Mouse (Mus musculus) myocyte (in vitro differentiated cells): Measurements from ENCODE around the gene Jade1. TPM values are rescaled to one million over a fixed set of nuclear protein-coding genes. Genes with fewer than 3 reads are reported as not detected.

Source experiments
- H3K27me3 ChIP-seq: one replicate; pipeline ENCODE4 v1.6.1; 2011; ENCODE audit not compliant: control insufficient read depth, insufficient read depth, insufficient read length
- H3K36me3 ChIP-seq: one replicate; pipeline ENCODE4 v1.6.1; 2011; ENCODE audit not compliant: control insufficient read depth, insufficient read depth
- H3K4me2 ChIP-seq: one replicate; pipeline ENCODE4 v1.6.1; 2011; ENCODE audit warnings: low read depth, control low read depth
- H3K4me3 ChIP-seq: one replicate; pipeline ENCODE4 v1.5.1; 2011; ENCODE audit warnings: mild to moderate bottlenecking, control low read depth, moderate library complexity
- H3K79me2 ChIP-seq: one replicate; pipeline ENCODE4 v1.6.1; 2011; ENCODE audit not compliant: control insufficient read depth, insufficient read depth
- H3ac ChIP-seq: one replicate; pipeline ENCODE4 v1.6.1; 2011; ENCODE audit not compliant: control insufficient read depth, insufficient read length
- CEBPB ChIP-seq: IDR thresholded peaks from 2 replicates; pipeline ENCODE4 v1.6.1; 2011; ENCODE audit warnings: mild to moderate bottlenecking, moderate library complexity; ENCODE audit not compliant: poor library complexity, insufficient read depth, severe bottlenecking
- E2F4 ChIP-seq: IDR thresholded peaks from one replicate; pipeline ENCODE4 v1.6.1; 2011; ENCODE audit warnings: mild to moderate bottlenecking, control low read depth, moderate library complexity; ENCODE audit not compliant: insufficient read depth
- MAX ChIP-seq: IDR thresholded peaks from one replicate; pipeline ENCODE4 v1.6.1; 2011; ENCODE audit warnings: low read depth, mild to moderate bottlenecking, control low read depth
- MYOD1 ChIP-seq, 3 experiments: IDR thresholded peaks; one replicate each; pipeline ENCODE4 v1.6.1; 2011; ENCODE audit warnings: control low read depth in 2 of 3, low read depth in 2 of 3, mild to moderate bottlenecking in 2 of 3, moderate library complexity in 1 of 3; ENCODE audit not compliant: insufficient read length in 2 of 3, control insufficient read depth in 1 of 3
- MYOG ChIP-seq, 3 experiments: IDR thresholded peaks; one replicate each; pipeline ENCODE4 v1.6.1; 2011; ENCODE audit warnings: control low read depth in 2 of 3, low read depth in 2 of 3, mild to moderate bottlenecking in 2 of 3; ENCODE audit not compliant: insufficient read length in 2 of 3, control insufficient read depth in 1 of 3, insufficient read depth in 1 of 3
- POLR2A ChIP-seq: IDR thresholded peaks from one replicate; pipeline ENCODE4 v1.6.1; 2011; ENCODE audit warnings: low read depth, mild to moderate bottlenecking, control low read depth, moderate library complexity; ENCODE audit not compliant: insufficient read length
- POLR2AphosphoS2 ChIP-seq: IDR thresholded peaks from one replicate; pipeline ENCODE4 v1.6.1; 2011; ENCODE audit warnings: low read depth, control low read depth; ENCODE audit not compliant: insufficient read length
- REST ChIP-seq: IDR thresholded peaks from one replicate; pipeline ENCODE4 v1.6.1; 2011; ENCODE audit warnings: mild to moderate bottlenecking, control low read depth, moderate library complexity; ENCODE audit not compliant: insufficient read depth, insufficient read length
- SRF ChIP-seq: IDR thresholded peaks from one replicate; pipeline ENCODE4 v1.6.1; 2011; ENCODE audit warnings: low read depth; ENCODE audit not compliant: control insufficient read depth, insufficient read length
- TCF12 ChIP-seq: IDR thresholded peaks from one replicate; pipeline ENCODE4 v1.6.1; 2011; ENCODE audit warnings: mild to moderate bottlenecking, control low read depth; ENCODE audit not compliant: poor library complexity, insufficient read depth, severe bottlenecking
- TCF3 ChIP-seq: IDR thresholded peaks from one replicate; pipeline ENCODE4 v1.6.1; 2011; ENCODE audit warnings: low read depth, control low read depth; ENCODE audit not compliant: insufficient read length
- USF1 ChIP-seq: IDR thresholded peaks from one replicate; pipeline ENCODE4 v1.6.1; 2011; ENCODE audit warnings: low read depth, mild to moderate bottlenecking, control low read depth, moderate library complexity
- polyA plus RNA-seq: library from polyadenylated mRNA; unstranded; fragments of >200 nt; fragmentation: generic; extraction: Trizol; gene quantifications from one replicate; pipeline ENCODE4 v1.2.1, GENCODE M21; 2012; ENCODE audit warnings: missing spikeins

Jade1 gene
- polyA plus RNA-seq, 1 experiment, result 8.8 TPM

DNA sequence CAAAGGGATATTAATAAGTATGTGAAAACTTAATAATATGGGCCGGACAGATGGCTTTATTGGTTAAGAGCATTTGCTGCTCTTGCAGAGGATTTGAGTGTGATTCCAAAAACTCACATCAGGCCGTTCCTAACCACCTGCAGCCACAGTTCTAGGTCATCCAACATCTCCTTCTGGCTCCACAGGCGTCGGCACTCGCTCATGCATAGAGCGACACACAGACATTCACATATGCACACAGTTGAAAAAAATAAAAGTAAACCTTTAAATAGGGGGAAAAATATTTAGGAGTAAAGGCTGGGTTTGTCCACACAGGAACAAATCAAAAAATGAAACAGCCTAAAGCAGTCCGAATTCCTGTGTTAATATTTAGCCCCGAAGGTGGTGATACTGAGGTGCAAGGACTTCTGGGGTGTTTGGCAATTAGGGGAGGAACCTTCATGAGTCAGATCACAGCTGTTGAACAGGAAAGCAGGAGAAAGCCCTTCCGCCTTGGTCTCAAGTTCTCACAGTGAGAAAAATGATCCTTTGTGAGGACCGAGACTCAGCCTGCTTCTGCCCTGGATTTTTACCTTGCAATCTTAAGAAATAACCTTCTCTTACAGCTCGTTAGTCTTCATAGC lies 40.7 kb upstream of the Jade1 start:
- Histone ChIP-seq H3K4me2 (peak overlapping the region; percentile 48), H3K36me3 (no peaks in the 10 kb centered on the region), H3ac (no peak overlapping the region), H3K79me2 (no peaks in the 10 kb centered on the region), H3K27me3 (no peaks in the 10 kb centered on the region), H3K4me3 (no peak overlapping the region)
- peak in 1 of 3 experiments; percentile 50 for TF ChIP-seq MYOD1 (IDR thresholded peaks at IDR 0.05; ENCODE audit: control insufficient read depth in 1 of 3, insufficient read length in 2 of 3, low read depth in 2 of 3)
- peak; percentile 36; the same call in 1 of the 2 replicates for TF ChIP-seq CEBPB
- TF ChIP-seq SRF, result no peak
- TF ChIP-seq MYOG (IDR thresholded peaks at IDR 0.05; ENCODE audit: control insufficient read depth in 1 of 3, insufficient read depth in 1 of 3, insufficient read length in 2 of 3, low read depth in 2 of 3), result peak in 1 of 3 experiments; percentile 39

DNA sequence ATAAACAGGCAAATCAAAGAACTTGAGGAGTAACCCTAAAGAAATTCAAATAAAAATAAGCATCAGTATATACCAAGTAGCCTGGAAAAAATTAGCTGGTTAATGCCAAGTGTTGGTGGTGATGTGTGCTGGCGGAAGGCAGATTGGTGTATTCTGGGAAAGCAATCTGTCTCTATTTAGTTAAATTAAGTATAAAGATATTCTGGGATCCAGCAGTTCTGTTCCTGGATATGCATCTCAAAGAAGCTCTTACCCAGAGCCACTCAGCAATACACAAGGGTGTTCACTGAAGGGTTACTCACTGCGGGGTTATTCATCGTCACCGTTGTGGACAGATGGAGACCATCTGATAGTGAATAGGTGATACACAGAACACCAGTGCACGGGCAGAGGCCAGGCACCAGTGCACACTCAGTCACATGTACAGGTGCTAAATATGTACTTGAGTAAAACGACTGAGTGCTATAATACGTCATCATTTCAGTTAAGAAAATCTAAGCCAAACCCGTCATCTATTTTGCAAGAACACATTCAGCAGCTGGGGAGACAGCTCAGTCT lies 38.5 kb upstream of the Jade1 start:
- no peaks in the 10 kb centered on the region for H3K79me2 ChIP-seq
- H3K4me2 ChIP-seq, result no peak overlapping the region
- no peak overlapping the region for H3K4me3 ChIP-seq
- H3K36me3 ChIP-seq, result no peaks in the 10 kb centered on the region
- TF ChIP-seq E2F4 (no peak), POLR2A (no peak), SRF (no peak), TCF3 (no peak), MYOG (IDR thresholded peaks at IDR 0.05; ENCODE audit: control insufficient read depth in 1 of 3, insufficient read depth in 1 of 3, insufficient read length in 2 of 3, low read depth in 2 of 3) (no peak), POLR2AphosphoS2 (no peak), REST (no peak), TCF12 (no peak), MYOD1 (IDR thresholded peaks at IDR 0.05; ENCODE audit: control insufficient read depth in 1 of 3, insufficient read length in 2 of 3, low read depth in 2 of 3) (no peak), CEBPB (no peak), MAX (no peak), USF1 (no peak)
- H3K27me3 ChIP-seq, result no peaks in the 10 kb centered on the region
- no peak overlapping the region for H3ac ChIP-seq

DNA sequence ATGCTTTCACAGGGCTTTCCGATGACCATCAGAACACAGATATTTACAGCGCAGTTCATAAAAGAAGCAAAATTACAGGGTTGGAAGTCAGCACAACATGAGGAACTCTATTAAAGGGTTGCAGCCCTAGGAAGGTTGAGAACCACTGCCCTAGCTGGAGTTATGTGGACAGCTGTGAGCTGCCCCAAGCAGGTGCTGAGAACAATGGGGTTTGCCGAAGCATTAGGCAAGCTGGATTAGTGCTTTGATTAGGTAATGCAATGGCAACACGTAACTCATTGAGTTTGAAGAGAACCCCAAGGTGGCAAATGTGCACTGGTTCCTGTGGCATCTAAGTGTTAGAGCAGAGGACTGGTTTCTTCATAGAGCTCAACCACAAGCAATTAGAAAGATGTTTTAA lies 34.6 kb upstream of the Jade1 start:
- Histone ChIP-seq H3K4me2 (no peak overlapping the region), H3ac (no peak overlapping the region), H3K36me3 (no peaks in the 10 kb centered on the region), H3K27me3 (no peaks in the 10 kb centered on the region), H3K79me2 (no peaks in the 10 kb centered on the region), H3K4me3 (no peak overlapping the region)
- TF ChIP-seq CEBPB (no peak), MYOG (IDR thresholded peaks at IDR 0.05; ENCODE audit: control insufficient read depth in 1 of 3, insufficient read depth in 1 of 3, insufficient read length in 2 of 3, low read depth in 2 of 3) (peak in 2 of 3 experiments; percentile 17 to 57), REST (no peak), MAX (no peak), MYOD1 (IDR thresholded peaks at IDR 0.05; ENCODE audit: control insufficient read depth in 1 of 3, insufficient read length in 2 of 3, low read depth in 2 of 3) (peak in 2 of 3 experiments; percentile 50 to 76), POLR2AphosphoS2 (no peak), TCF3 (no peak), E2F4 (no peak)

DNA sequence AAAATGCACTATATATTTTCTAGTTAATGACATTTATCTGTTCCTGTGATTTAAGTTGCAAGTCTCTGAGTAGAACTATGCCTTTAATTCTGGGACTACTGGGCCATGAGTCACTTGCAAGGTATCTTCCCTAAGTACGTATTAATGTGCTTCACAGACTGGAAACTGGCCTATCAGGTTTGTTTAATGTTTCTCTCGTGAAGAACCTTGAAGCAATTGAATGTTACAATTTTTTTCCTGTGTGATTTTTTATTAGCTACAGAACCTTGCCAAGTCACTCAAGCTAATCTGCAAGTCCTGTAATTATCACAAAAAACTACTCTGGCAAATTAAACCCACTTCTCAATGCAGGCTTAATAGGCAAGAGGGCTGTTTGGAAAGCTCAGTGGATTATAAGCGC lies 33.8 kb upstream of the Jade1 start:
- Histone ChIP-seq H3K79me2 (no peaks in the 10 kb centered on the region), H3ac (no peak overlapping the region), H3K4me2 (no peak overlapping the region), H3K27me3 (no peaks in the 10 kb centered on the region), H3K36me3 (no peaks in the 10 kb centered on the region), H3K4me3 (no peak overlapping the region)
- TF ChIP-seq MYOD1 (IDR thresholded peaks at IDR 0.05; ENCODE audit: control insufficient read depth in 1 of 3, insufficient read length in 2 of 3, low read depth in 2 of 3), result no peak
- TF ChIP-seq POLR2AphosphoS2, result no peak
- no peak for TF ChIP-seq E2F4
- no peak for TF ChIP-seq CEBPB
- TF ChIP-seq USF1, result no peak
- TF ChIP-seq MAX, result no peak

DNA sequence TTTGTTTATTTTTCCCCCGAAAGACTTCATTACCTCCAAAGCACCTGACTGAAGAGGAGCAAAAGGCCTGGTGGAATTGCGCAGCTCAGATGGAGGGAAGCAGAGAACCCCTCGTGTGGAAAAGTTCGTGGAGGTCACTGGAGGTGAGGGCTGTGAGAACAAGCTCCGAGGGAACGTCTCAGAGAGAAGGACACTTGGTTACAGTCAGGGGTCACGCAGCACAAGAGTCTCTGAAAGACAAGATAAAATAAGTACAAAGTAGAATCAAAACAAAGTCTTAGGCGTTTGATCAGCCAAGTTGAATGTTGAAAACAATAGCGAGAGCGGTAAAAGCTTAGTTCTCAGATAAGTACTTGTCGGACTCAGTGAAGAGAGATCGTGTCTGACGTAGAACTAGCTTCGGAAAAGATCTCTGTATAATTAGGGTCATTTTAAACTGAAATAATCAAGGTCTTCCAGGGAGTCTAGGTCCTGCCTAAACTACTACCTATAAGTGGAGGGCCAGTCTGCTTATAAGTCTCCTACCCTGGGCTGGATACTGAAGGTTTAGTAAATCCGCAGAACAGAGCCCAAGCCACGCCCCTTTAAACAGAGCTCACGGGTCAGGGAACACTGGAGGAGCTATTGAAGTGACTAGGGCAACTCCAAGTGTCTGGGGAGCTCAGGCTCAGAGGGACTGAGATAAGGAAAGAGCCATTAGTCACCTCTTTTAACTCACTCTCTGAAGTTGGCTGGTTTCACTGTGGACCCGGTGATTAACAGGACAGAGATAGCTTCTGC lies 33.1 kb upstream of the Jade1 start:
- no peak overlapping the region for H3K4me3 ChIP-seq
- no peak overlapping the region for H3K4me2 ChIP-seq
- no peak for TF ChIP-seq POLR2AphosphoS2
- TF ChIP-seq E2F4, result no peak
- TF ChIP-seq TCF12, result no peak
- no peak for TF ChIP-seq USF1
- no peak for TF ChIP-seq POLR2A
- TF ChIP-seq MYOD1 (IDR thresholded peaks at IDR 0.05; ENCODE audit: control insufficient read depth in 1 of 3, insufficient read length in 2 of 3, low read depth in 2 of 3), result no peak
- TF ChIP-seq REST, result no peak
- TF ChIP-seq CEBPB, result no peak

More for the DNA sequence above, 33.1 kb upstream of the Jade1 start:
- Histone ChIP-seq H3K27me3 (no peaks in the 10 kb centered on the region), H3ac (no peak overlapping the region), H3K36me3 (no peaks in the 10 kb centered on the region), H3K79me2 (no peaks in the 10 kb centered on the region)
